Mouse (Mus musculus): ENCODE data around the gene Slc18b1.

DNA sequence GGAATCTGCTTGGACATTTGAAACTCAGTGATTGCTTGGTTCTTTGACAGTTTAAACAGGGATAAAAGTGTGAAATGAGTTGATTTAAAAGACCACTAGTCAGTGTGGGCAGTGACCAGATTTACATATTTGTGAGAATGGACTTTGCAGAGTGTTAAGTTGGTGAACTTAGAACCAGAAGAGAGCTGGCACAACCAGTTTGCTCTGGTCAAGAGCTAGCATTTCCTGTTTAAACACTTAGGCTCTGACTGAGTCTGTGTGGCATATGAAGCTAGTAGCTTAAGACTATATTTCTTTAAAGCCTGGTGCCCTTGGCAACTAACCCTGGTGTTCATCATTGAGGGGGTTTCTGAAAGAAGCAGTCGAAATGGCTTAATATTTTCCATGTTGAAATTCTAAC lies 1.4 kb downstream of the Slc18b1 start:
- TF ChIP-seq CTCF (IDR thresholded peaks at IDR 0.05; ENCODE audit: borderline replicate concordance, insufficient read depth, low read depth, low read length) (no peak), POLR2A (IDR thresholded peaks at IDR 0.05; ENCODE audit: borderline replicate concordance, insufficient read depth, low read length) (no peak)

Measured in cerebellum, adult 2 months (tissue).